In genomic region chr10:80136179-80136951, GRCm38 (mm10) we compare ENCODE assay signal across 8 mouse cellular contexts. TPM values are rescaled to one million over a fixed set of nuclear protein-coding genes. Genes with fewer than 3 reads are reported as not detected.
DNase-seq lines count a peak whose midpoint lies in the region; ATAC-seq lines count a peak whose summit lies in the region.
"Had no signal": no experiment of that assay in that cellular context is flagged by ENCODE, and none has a peak within 500 bp of the region (broad histone marks: within the 10 kb centered on the region; RNA-seq: fewer than 3 reads in every experiment).

No protein-coding gene starts in this region.

- peaks cover 2% of the 10 kb centered on the region; the same call in 1 of the 2 replicates for H3K36me3 ChIP-seq in liver, embryonic 11.5 days (ENCODE audit: control insufficient read depth, insufficient read depth, low read length)
- H3K36me3 ChIP-seq in forebrain, embryonic 13.5 days (ENCODE audit: poor library complexity, severe bottlenecking): peaks cover 49% of the 10 kb centered on the region
- peaks cover 14% of the 10 kb centered on the region for H3K36me3 ChIP-seq in intestine, embryonic 15.5 days
- H3K36me3 ChIP-seq in neural tube, embryonic 12.5 days: peaks cover 39% of the 10 kb centered on the region

- H3K4me2 ChIP-seq in liver, embryonic 11.5 days: peak overlapping the region; percentile 100
- H3K4me2 ChIP-seq in forebrain, embryonic 13.5 days: peak overlapping the region; percentile 97
- peak overlapping the region; percentile 98 for H3K4me2 ChIP-seq in intestine, embryonic 15.5 days (replicated peaks)
- H3K4me2 ChIP-seq in neural tube, embryonic 12.5 days (replicated peaks): peak overlapping the region; percentile 99

- ATAC-seq in liver, embryonic 11.5 days (replicated peaks; ENCODE audit: low FRiP score): no peak
- no peak for ATAC-seq in forebrain, embryonic 13.5 days
- ATAC-seq in intestine, embryonic 15.5 days: no peak
- ATAC-seq in neural tube, embryonic 12.5 days (ENCODE audit: low FRiP score, low read depth): no peak

- H3K9ac ChIP-seq in liver, embryonic 11.5 days (ENCODE audit: low read depth, low read length): peak overlapping the region; percentile 27
- peak overlapping the region; percentile 91 for H3K9ac ChIP-seq in forebrain, embryonic 13.5 days
- peak overlapping the region; percentile 38; the same call in 1 of the 2 replicates for H3K9ac ChIP-seq in intestine, embryonic 15.5 days
- peak overlapping the region; percentile 94 for H3K9ac ChIP-seq in neural tube, embryonic 12.5 days

- peaks cover 34% of the 10 kb centered on the region for H3K27me3 ChIP-seq in liver, embryonic 11.5 days (replicated peaks; ENCODE audit: control insufficient read depth, insufficient read depth, low read length)
- H3K27me3 ChIP-seq in forebrain, embryonic 13.5 days: peaks cover 10% of the 10 kb centered on the region
- peaks cover 16% of the 10 kb centered on the region for H3K27me3 ChIP-seq in intestine, embryonic 15.5 days (replicated peaks)
- peaks cover 47% of the 10 kb centered on the region for H3K27me3 ChIP-seq in neural tube, embryonic 12.5 days (replicated peaks)

- peak overlapping the region; percentile 76 for H3K4me3 ChIP-seq in liver, embryonic 11.5 days (ENCODE audit: low read depth, low read length)
- H3K4me3 ChIP-seq in forebrain, embryonic 13.5 days: peak overlapping the region; percentile 74
- peak overlapping the region; percentile 64 for H3K4me3 ChIP-seq in intestine, embryonic 15.5 days (replicated peaks)
- H3K4me3 ChIP-seq in neural tube, embryonic 12.5 days: peak overlapping the region; percentile 84
- H3K4me3 ChIP-seq: myocyte had no signal

- 17% methylated on average over 49 of the region's 49 CpGs for WGBS in liver, embryonic 11.5 days
- WGBS in forebrain, embryonic 13.5 days: 21% methylated on average over 45 of the region's 49 CpGs
- 23% methylated on average over 40 of the region's 49 CpGs for WGBS in intestine, embryonic 15.5 days
- 8% methylated on average over 45 of the region's 49 CpGs for WGBS in neural tube, embryonic 12.5 days

- DNase-seq in liver, embryonic 11.5 days (ENCODE audit: low spot score): no peak
- DNase-seq in liver: no peak
- no peak for DNase-seq in ovary, postnatal 36 days (ENCODE audit: low spot score)
- no peak for DNase-seq in urinary bladder, adult 18-20 months (ENCODE audit: low spot score in 2 of 2)

- peaks cover 34% of the 10 kb centered on the region for H3K4me1 ChIP-seq in liver, embryonic 11.5 days (replicated peaks; ENCODE audit: control insufficient read depth, insufficient read depth, low read length)
- H3K4me1 ChIP-seq in forebrain, embryonic 13.5 days: peaks cover 61% of the 10 kb centered on the region
- peaks cover 50% of the 10 kb centered on the region for H3K4me1 ChIP-seq in intestine, embryonic 15.5 days (replicated peaks)
- peaks cover 50% of the 10 kb centered on the region for H3K4me1 ChIP-seq in neural tube, embryonic 12.5 days

- no peaks in the 10 kb centered on the region for H3K9me3 ChIP-seq in liver, embryonic 11.5 days (ENCODE audit: control insufficient read depth, low read length)
- no peaks in the 10 kb centered on the region for H3K9me3 ChIP-seq in forebrain, embryonic 13.5 days (replicated peaks)
- H3K9me3 ChIP-seq in intestine, embryonic 15.5 days: no peaks in the 10 kb centered on the region
- H3K9me3 ChIP-seq in neural tube, embryonic 12.5 days: no peaks in the 10 kb centered on the region

- H3K27ac ChIP-seq in liver, embryonic 11.5 days (ENCODE audit: low read depth, low read length): 0 out of 2 replicates have a peak overlapping the region, but pooled peaks have one; percentile 11
- H3K27ac ChIP-seq in forebrain, embryonic 13.5 days: peak overlapping the region; percentile 92; the same call in 1 of the 2 replicates
- no peak overlapping the region for H3K27ac ChIP-seq in intestine, embryonic 15.5 days
- H3K27ac ChIP-seq in neural tube, embryonic 12.5 days: no peak overlapping the region

RNA-seq across cellular contexts. Expression of gene Atp5d, which starts 2.1 kb away (rescaled TPM):
- 482 and 514 TPM in 2 replicates for polyA plus RNA-seq in liver, embryonic 11.5 days (2014; fragmentation: Nextera tagmentation; extraction: Ambion mirVana)
- 454 and 459 TPM in 2 replicates for polyA plus RNA-seq in forebrain, embryonic 13.5 days (2015; fragmentation: Nextera tagmentation; extraction: Ambion mirVana)
- 701 and 737 TPM in 2 replicates for polyA plus RNA-seq in intestine, embryonic 15.5 days (2015; fragmentation: Nextera tagmentation; extraction: Ambion mirVana)
- 396 and 422 TPM in 2 replicates for polyA plus RNA-seq in neural tube, embryonic 12.5 days (2016; fragmentation: Nextera tagmentation; extraction: Ambion mirVana)

RNA-seq across cellular contexts. Expression of gene Cbarp, which starts 4.3 kb away (rescaled TPM):
- polyA plus RNA-seq in liver, embryonic 11.5 days (2014; fragmentation: Nextera tagmentation; extraction: Ambion mirVana): 2.8 and 3.1 TPM in 2 replicates
- polyA plus RNA-seq in forebrain, embryonic 13.5 days (2015; fragmentation: Nextera tagmentation; extraction: Ambion mirVana): 21.2 and 26.8 TPM in 2 replicates
- polyA plus RNA-seq in intestine, embryonic 15.5 days (2015; fragmentation: Nextera tagmentation; extraction: Ambion mirVana): 4.8 and 5.1 TPM in 2 replicates
- polyA plus RNA-seq in neural tube, embryonic 12.5 days (2016; fragmentation: Nextera tagmentation; extraction: Ambion mirVana): 26.5 and 27.3 TPM in 2 replicates

RNA-seq across cellular contexts. Expression of gene Midn, which starts 11.7 kb away (rescaled TPM):
- polyA plus RNA-seq in liver, embryonic 11.5 days (2014; fragmentation: Nextera tagmentation; extraction: Ambion mirVana): 19.2 and 20.1 TPM in 2 replicates
- polyA plus RNA-seq in forebrain, embryonic 13.5 days (2015; fragmentation: Nextera tagmentation; extraction: Ambion mirVana): 35.1 and 37.9 TPM in 2 replicates
- polyA plus RNA-seq in intestine, embryonic 15.5 days (2015; fragmentation: Nextera tagmentation; extraction: Ambion mirVana): 14.1 and 16.1 TPM in 2 replicates
- polyA plus RNA-seq in neural tube, embryonic 12.5 days (2016; fragmentation: Nextera tagmentation; extraction: Ambion mirVana): 40.8 and 45.1 TPM in 2 replicates

RNA-seq across cellular contexts. Expression of gene Stk11, which starts 20.8 kb away (rescaled TPM):
- 25.1 and 33.5 TPM in 2 replicates for polyA plus RNA-seq in liver, embryonic 11.5 days (2014; fragmentation: Nextera tagmentation; extraction: Ambion mirVana)
- polyA plus RNA-seq in forebrain, embryonic 13.5 days (2015; fragmentation: Nextera tagmentation; extraction: Ambion mirVana): 20.7 and 21.6 TPM in 2 replicates
- polyA plus RNA-seq in intestine, embryonic 15.5 days (2015; fragmentation: Nextera tagmentation; extraction: Ambion mirVana): 14.4 and 21.2 TPM in 2 replicates
- polyA plus RNA-seq in neural tube, embryonic 12.5 days (2016; fragmentation: Nextera tagmentation; extraction: Ambion mirVana): 17.4 and 23.9 TPM in 2 replicates

RNA-seq across cellular contexts. Expression of gene Cirbp, which starts 29.4 kb away (rescaled TPM):
- 22.5 and 25.1 TPM in 2 replicates for polyA plus RNA-seq in liver, embryonic 11.5 days (2014; fragmentation: Nextera tagmentation; extraction: Ambion mirVana)
- 274 and 308 TPM in 2 replicates for polyA plus RNA-seq in forebrain, embryonic 13.5 days (2015; fragmentation: Nextera tagmentation; extraction: Ambion mirVana)
- polyA plus RNA-seq in intestine, embryonic 15.5 days (2015; fragmentation: Nextera tagmentation; extraction: Ambion mirVana): 69.4 and 83.9 TPM in 2 replicates
- 262 and 273 TPM in 2 replicates for polyA plus RNA-seq in neural tube, embryonic 12.5 days (2016; fragmentation: Nextera tagmentation; extraction: Ambion mirVana)

Comparison
In these comparisons a context has a peak if more than half of its experiments do, and no peak if none do; other contexts are left out.
1. H3K27ac ChIP-seq: peak in liver, embryonic 11.5 days (single experiment) and forebrain, embryonic 13.5 days (single experiment); none in intestine, embryonic 15.5 days (single experiment) and neural tube, embryonic 12.5 days (single experiment).
2. H3K9ac ChIP-seq: peak in every context shown above with its lines; median percentile 94 in neural tube, embryonic 12.5 days; 91 in forebrain, embryonic 13.5 days; 38 in intestine, embryonic 15.5 days; 27 in liver, embryonic 11.5 days.
3. Peak in every context shown above with its lines, with median percentiles within 50 percentile points of each other: H3K4me2 ChIP-seq and H3K4me3 ChIP-seq.